Mouse (Mus musculus): ENCODE data around the gene Mrpl10. TPM values are rescaled to one million over a fixed set of nuclear protein-coding genes. Genes with fewer than 3 reads are reported as not detected.

The Mrpl10 gene
- polyA plus RNA-seq, 1 experiment from 2014 or later, result 50.7 TPM

DNA sequence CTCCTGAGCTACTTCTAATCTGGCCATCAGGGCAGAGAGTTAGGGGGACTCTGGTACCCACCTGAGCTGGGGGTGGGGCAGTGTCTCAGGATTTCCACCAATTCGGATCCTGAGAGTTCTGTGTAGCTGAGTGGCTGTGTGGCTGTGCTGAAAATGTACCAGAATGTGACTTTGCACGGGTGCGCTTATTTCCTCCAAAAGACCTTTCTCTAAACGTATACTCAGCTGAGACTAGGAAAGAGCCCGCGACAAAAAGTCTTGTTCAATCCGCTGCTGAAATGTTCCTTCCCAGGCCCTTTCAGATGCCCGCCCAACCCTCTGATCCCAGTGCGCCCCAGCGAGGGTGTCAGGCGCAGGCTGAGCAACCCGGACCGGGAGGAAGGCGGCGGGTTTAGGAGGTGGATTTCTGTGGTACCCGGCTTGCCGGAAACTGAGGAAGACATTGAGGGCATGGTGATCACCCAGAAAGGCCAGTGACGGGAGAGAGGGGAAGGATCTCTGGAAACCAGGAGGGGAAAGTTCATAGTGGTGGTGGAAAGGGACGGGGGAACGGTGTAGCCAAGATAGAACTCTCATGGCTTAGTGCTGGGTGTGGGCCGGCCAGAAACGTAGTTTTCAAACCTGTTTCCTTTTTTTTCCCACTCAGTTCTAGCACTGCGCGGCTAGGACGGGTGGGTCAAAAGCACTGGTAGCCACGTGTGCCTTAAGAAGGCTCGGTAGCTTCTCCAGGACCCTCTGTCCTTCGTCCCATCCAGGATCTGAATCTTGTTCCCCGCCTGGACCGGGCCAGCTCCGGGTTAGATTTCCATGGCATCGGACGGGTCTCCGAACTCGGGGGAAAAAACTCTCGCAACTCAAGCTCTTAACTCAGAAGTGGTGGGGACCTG lies 23.4 kb upstream of the Mrpl10 start:
- Histone ChIP-seq H3K9ac (ENCODE audit: low read depth, low read length) (no peak overlapping the region), H3K36me3 (ENCODE audit: control insufficient read depth, insufficient read depth) (no peaks in the 10 kb centered on the region), H3K4me2 (replicated peaks; ENCODE audit: low read depth) (peak overlapping the region; percentile 62), H3K4me3 (ENCODE audit: low read depth, low read length) (peak overlapping the region; percentile 40), H3K9me3 (ENCODE audit: control insufficient read depth) (no peaks in the 10 kb centered on the region), H3K27ac (ENCODE audit: low read depth, low read length) (no peak overlapping the region), H3K27me3 (replicated peaks; ENCODE audit: control insufficient read depth, insufficient read depth, low read length) (peaks cover 89% of the 10 kb centered on the region), H3K4me1 (replicated peaks; ENCODE audit: control insufficient read depth, insufficient read depth, low read length) (peaks cover 16% of the 10 kb centered on the region; the same call in 1 of the 2 replicates)
- no peak for TF ChIP-seq CTCF (IDR thresholded peaks at IDR 0.05; ENCODE audit: low read depth)
- ATAC-seq, result no peak
- WGBS, result 1% methylated on average over 36 of the region's 36 CpGs

DNA sequence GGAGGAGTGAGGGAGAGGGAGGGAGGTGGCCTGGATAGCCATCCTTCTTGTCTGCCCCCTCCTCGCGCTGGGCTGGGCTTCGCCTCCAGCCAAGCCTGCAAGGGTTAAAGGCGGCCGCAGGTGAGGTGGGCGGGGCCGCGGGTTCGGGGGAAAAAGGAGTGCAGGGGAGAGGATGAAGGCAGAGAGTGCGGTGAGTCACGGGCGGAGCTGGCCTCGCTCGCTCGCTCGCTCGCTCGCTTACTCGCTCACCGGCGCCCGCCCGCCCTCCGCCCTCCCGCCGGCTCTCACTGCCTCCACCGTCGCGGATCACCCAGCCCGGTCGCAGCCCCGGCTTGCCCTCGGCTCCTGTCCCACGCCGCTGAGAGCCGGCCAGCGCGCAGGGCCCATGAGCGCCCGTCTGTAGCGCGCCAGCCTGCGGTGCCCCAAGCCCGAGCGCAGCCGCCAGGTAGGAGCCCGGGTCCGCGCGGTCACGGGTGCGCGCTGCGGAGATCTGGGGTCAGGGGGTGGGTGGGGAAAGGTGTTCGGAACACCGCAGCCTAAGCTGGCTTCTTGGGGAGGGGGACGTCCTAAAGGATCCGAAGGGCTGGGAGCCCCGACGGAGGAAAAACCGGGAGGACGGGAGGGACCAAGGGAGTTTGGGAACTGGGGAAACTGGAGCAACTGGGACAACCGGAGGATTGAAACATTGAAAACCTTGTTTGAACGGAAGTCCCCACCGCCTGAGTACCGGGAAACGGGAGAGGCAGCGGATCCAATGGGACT lies 22.6 kb upstream of the Mrpl10 start:
- Histone ChIP-seq H3K9ac (ENCODE audit: low read depth, low read length) (no peak overlapping the region), H3K27ac (ENCODE audit: low read depth, low read length) (no peak overlapping the region), H3K9me3 (ENCODE audit: control insufficient read depth) (no peaks in the 10 kb centered on the region), H3K27me3 (replicated peaks; ENCODE audit: control insufficient read depth, insufficient read depth, low read length) (peaks cover 89% of the 10 kb centered on the region), H3K4me2 (replicated peaks; ENCODE audit: low read depth) (peak overlapping the region; percentile 62), H3K4me1 (replicated peaks; ENCODE audit: control insufficient read depth, insufficient read depth, low read length) (peaks cover 16% of the 10 kb centered on the region; the same call in 1 of the 2 replicates), H3K4me3 (ENCODE audit: low read depth, low read length) (peak overlapping the region; percentile 40), H3K36me3 (ENCODE audit: control insufficient read depth, insufficient read depth) (no peaks in the 10 kb centered on the region)
- no peak for ATAC-seq
- TF ChIP-seq CTCF (IDR thresholded peaks at IDR 0.05; ENCODE audit: low read depth), result no peak
- WGBS, result 1% methylated on average over 61 of the region's 68 CpGs

- H3K4me1 ChIP-seq (replicated peaks; ENCODE audit: control insufficient read depth, insufficient read depth, low read length), result peaks cover 16% of the 10 kb centered on the region; the same call in 1 of the 2 replicates
Observed at GRCm38 (mm10) chr11:97019345-97019708, 22.0 kb upstream of the Mrpl10 start.

DNA sequence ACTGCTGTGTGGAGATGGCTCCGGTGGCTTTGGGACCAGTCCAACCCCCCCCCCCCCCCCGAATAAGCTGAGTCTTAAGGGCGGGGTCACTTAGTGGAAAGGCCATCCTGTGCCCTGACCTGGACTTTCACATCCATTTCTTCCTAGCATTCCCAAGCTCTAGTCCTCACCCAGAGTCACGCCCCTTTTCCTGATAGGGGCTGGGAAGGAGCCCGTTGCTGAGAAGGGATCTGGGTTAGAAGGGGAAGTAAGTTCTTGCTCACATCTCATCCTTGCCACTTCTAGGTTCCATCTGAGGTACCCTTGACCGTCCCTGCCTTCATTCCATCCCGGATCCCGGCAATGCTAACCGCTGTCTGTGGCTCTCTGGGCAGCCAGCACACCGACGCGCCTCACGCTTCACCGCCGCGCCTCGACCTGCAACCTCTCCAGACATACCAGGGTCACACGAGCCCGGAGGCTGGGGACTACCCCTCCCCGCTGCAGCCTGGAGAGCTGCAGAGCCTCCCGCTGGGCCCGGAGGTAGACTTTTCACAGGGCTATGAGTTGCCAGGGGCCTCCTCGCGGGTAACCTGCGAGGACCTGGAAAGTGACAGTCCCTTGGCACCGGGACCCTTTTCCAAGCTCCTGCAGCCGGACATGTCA lies 20.1 kb upstream of the Mrpl10 start:
- WGBS, result 2% methylated on average over 26 of the region's 27 CpGs
- no peak overlapping the region for H3K9ac ChIP-seq (ENCODE audit: low read depth, low read length)
- H3K27me3 ChIP-seq (replicated peaks; ENCODE audit: control insufficient read depth, insufficient read depth, low read length), result peaks cover 76% of the 10 kb centered on the region
- H3K4me2 ChIP-seq (replicated peaks; ENCODE audit: low read depth), result peak overlapping the region; percentile 95
- no peaks in the 10 kb centered on the region; the same call in 1 of the 2 replicates for H3K36me3 ChIP-seq (ENCODE audit: control insufficient read depth, insufficient read depth)
- ATAC-seq, result no peak
- no peaks in the 10 kb centered on the region for H3K9me3 ChIP-seq (ENCODE audit: control insufficient read depth)
- H3K4me1 ChIP-seq (replicated peaks; ENCODE audit: control insufficient read depth, insufficient read depth, low read length), result peaks cover 23% of the 10 kb centered on the region; the same call in 1 of the 2 replicates
- no peak for TF ChIP-seq CTCF (IDR thresholded peaks at IDR 0.05; ENCODE audit: low read depth)
- H3K27ac ChIP-seq (ENCODE audit: low read depth, low read length), result no peak overlapping the region
- peak overlapping the region; percentile 52 for H3K4me3 ChIP-seq (ENCODE audit: low read depth, low read length)

More at GRCm38 (mm10) chr11:97019345-97019708, 22.0 kb upstream of the Mrpl10 start:
- peaks cover 89% of the 10 kb centered on the region for H3K27me3 ChIP-seq (replicated peaks; ENCODE audit: control insufficient read depth, insufficient read depth, low read length)
- H3K9ac ChIP-seq (ENCODE audit: low read depth, low read length), result no peak overlapping the region
- no peak overlapping the region for H3K27ac ChIP-seq (ENCODE audit: low read depth, low read length)
- 18% methylated on average over 13 of the region's 13 CpGs for WGBS
- no peaks in the 10 kb centered on the region; the same call in 1 of the 2 replicates for H3K36me3 ChIP-seq (ENCODE audit: control insufficient read depth, insufficient read depth)
- peak overlapping the region; percentile 40 for H3K4me3 ChIP-seq (ENCODE audit: low read depth, low read length)
- H3K9me3 ChIP-seq (ENCODE audit: control insufficient read depth), result no peaks in the 10 kb centered on the region
- no peak for TF ChIP-seq CTCF (IDR thresholded peaks at IDR 0.05; ENCODE audit: low read depth)
- peak overlapping the region; percentile 62 for H3K4me2 ChIP-seq (replicated peaks; ENCODE audit: low read depth)
- no peak for ATAC-seq

GRCm38 (mm10) chr11:97021873-97022484 lies 19.4 kb upstream of the Mrpl10 start:
- H3K36me3 ChIP-seq (ENCODE audit: control insufficient read depth, insufficient read depth), result no peaks in the 10 kb centered on the region; the same call in 1 of the 2 replicates
- peaks cover 23% of the 10 kb centered on the region; the same call in 1 of the 2 replicates for H3K4me1 ChIP-seq (replicated peaks; ENCODE audit: control insufficient read depth, insufficient read depth, low read length)
- no peak overlapping the region for H3K27ac ChIP-seq (ENCODE audit: low read depth, low read length)
- H3K9me3 ChIP-seq (ENCODE audit: control insufficient read depth), result no peaks in the 10 kb centered on the region
- WGBS, result under 1% methylated on average over 50 of the region's 50 CpGs
- H3K9ac ChIP-seq (ENCODE audit: low read depth, low read length), result peak overlapping the region; percentile 65; the same call in 1 of the 2 replicates
- peak; percentile 75 for TF ChIP-seq CTCF (IDR thresholded peaks at IDR 0.05; ENCODE audit: low read depth)
- H3K4me2 ChIP-seq (replicated peaks; ENCODE audit: low read depth), result peak overlapping the region; percentile 95
- peaks cover 69% of the 10 kb centered on the region for H3K27me3 ChIP-seq (replicated peaks; ENCODE audit: control insufficient read depth, insufficient read depth, low read length)
- peak; percentile 72 for ATAC-seq
- peak overlapping the region; percentile 52 for H3K4me3 ChIP-seq (ENCODE audit: low read depth, low read length)
